Mouse (Mus musculus): ENCODE results near the gene Fmnl2. TPM values are rescaled to one million over a fixed set of nuclear protein-coding genes. Genes with fewer than 3 reads are reported as not detected.
A peak's percentile ranks its signal among the peaks of the same experiment; 100 is the strongest.

Gene Fmnl2
- polyA plus RNA-seq, 1 experiment from 2014 or later = 10.2 TPM

DNA sequence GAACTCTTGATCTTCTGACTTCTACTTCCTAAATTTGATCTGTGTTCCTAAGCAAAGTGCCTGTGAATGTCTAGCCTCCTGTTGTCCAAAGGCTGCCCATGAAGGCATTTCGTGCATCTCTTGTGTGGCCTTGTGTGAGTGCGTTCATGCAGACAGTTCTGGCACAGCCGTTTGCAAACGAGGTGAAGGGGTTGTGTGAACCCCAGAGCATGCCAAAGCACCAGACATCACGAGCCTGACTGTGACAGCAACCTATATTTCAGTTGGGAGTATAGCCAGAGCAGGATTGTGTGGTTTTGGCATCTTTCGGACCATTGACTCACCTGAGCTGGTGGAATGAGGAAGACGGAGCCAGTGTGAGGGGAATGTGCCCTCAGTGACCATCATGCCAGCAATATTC, 148.5 kb downstream of the Fmnl2 start:
- Histone ChIP-seq H3K4me2 (no peak overlapping the region), H3K27me3 (replicated peaks) (no peaks in the 10 kb centered on the region), H3K36me3 (replicated peaks) (no peaks in the 10 kb centered on the region), H3K27ac (no peak overlapping the region), H3K9ac (no peak overlapping the region), H3K4me3 (no peak overlapping the region), H3K9me3 (no peaks in the 10 kb centered on the region), H3K4me1 (peaks cover 17% of the 10 kb centered on the region)
- 69% methylated on average over 7 of the region's 7 CpGs for WGBS
- ATAC-seq (replicated peaks) = no peak

GRCm38 (mm10) chr2:53007142-53007541, 149.5 kb downstream of the Fmnl2 start:
- H3K9me3 ChIP-seq = no peaks in the 10 kb centered on the region
- H3K4me2 ChIP-seq = no peak overlapping the region
- no peak overlapping the region for H3K27ac ChIP-seq
- H3K4me1 ChIP-seq = peaks cover 18% of the 10 kb centered on the region
- no peaks in the 10 kb centered on the region for H3K27me3 ChIP-seq (replicated peaks)
- H3K36me3 ChIP-seq (replicated peaks) = no peaks in the 10 kb centered on the region
- no peak for ATAC-seq (replicated peaks)
- WGBS = 16% methylated on average over 5 of the region's 5 CpGs
- H3K9ac ChIP-seq = no peak overlapping the region
- no peak overlapping the region for H3K4me3 ChIP-seq

DNA sequence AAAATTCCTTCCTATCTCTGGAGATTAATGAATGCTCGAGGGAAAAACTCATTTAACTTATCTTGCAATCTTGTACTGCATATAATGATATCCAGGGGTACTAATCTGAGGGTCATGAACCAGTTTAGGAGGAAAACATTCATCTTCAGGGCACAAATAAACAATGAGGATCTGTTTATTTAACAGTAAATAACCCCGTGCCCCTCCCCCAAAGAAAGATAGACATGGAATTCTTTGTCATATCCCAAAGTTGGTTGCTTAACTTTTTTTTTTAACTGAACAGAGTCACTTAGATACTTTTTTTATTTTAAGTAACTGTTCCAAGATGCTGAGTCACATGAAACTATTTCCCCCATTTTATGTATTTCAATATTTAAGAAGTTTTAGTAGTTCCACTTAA, 155.4 kb downstream of the Fmnl2 start:
- no peak for ATAC-seq (replicated peaks)
- Histone ChIP-seq H3K27ac (no peak overlapping the region), H3K36me3 (replicated peaks) (no peaks in the 10 kb centered on the region), H3K9me3 (no peaks in the 10 kb centered on the region), H3K4me1 (peaks cover 9% of the 10 kb centered on the region; the same call in 1 of the 2 replicates), H3K9ac (no peak overlapping the region), H3K27me3 (replicated peaks) (no peaks in the 10 kb centered on the region), H3K4me3 (no peak overlapping the region), H3K4me2 (no peak overlapping the region)
- WGBS = 71% methylated on average over 2 of the region's 2 CpGs

GRCm38 (mm10) chr2:53014451-53014850, 156.8 kb downstream of the Fmnl2 start:
- Histone ChIP-seq H3K9me3 (no peaks in the 10 kb centered on the region), H3K9ac (no peak overlapping the region), H3K4me3 (no peak overlapping the region), H3K4me2 (no peak overlapping the region), H3K36me3 (replicated peaks) (no peaks in the 10 kb centered on the region), H3K27me3 (replicated peaks) (no peaks in the 10 kb centered on the region), H3K27ac (no peak overlapping the region), H3K4me1 (peaks cover 4% of the 10 kb centered on the region; the same call in 1 of the 2 replicates)
- ATAC-seq (replicated peaks) = no peak
- WGBS = 72% methylated on average over 5 of the region's 5 CpGs

DNA sequence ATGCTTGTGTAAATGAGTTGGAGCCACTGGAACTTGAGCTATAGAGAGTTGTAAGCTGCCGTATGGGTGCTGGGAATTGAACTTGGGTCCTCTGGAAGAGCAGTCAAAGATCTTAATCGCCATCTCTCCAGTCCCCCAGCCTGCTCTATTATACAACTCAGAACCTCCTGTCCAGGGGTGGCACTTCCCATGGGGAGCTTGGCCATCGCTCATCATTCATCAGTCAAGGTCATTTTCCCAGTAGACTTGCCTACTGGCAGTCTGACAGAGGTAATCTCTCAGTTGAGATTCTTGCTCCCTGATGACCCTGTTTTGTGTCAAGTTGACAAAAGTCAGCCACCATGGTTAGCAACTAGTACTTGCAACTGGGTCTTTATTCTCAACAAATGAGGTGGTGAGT, 165.3 kb downstream of the Fmnl2 start:
- no peak overlapping the region for H3K4me3 ChIP-seq
- H3K9me3 ChIP-seq = no peaks in the 10 kb centered on the region
- no peak for ATAC-seq (replicated peaks)
- H3K4me2 ChIP-seq = no peak overlapping the region
- H3K9ac ChIP-seq = no peak overlapping the region
- H3K27me3 ChIP-seq (replicated peaks) = no peaks in the 10 kb centered on the region
- no peaks in the 10 kb centered on the region for H3K36me3 ChIP-seq (replicated peaks)
- H3K27ac ChIP-seq = no peak overlapping the region
- 90% methylated on average over 3 of the region's 3 CpGs for WGBS
- no peaks in the 10 kb centered on the region for H3K4me1 ChIP-seq

GRCm38 (mm10) chr2:53026056-53026769, 168.6 kb downstream of the Fmnl2 start:
- Histone ChIP-seq H3K4me3 (no peak overlapping the region), H3K4me2 (no peak overlapping the region), H3K27me3 (replicated peaks) (no peaks in the 10 kb centered on the region), H3K27ac (no peak overlapping the region), H3K36me3 (replicated peaks) (no peaks in the 10 kb centered on the region), H3K9me3 (no peaks in the 10 kb centered on the region), H3K9ac (no peak overlapping the region), H3K4me1 (peaks cover 4% of the 10 kb centered on the region; the same call in 1 of the 2 replicates)
- 85% methylated on average over 5 of the region's 5 CpGs for WGBS
- ATAC-seq (replicated peaks) = no peak

DNA sequence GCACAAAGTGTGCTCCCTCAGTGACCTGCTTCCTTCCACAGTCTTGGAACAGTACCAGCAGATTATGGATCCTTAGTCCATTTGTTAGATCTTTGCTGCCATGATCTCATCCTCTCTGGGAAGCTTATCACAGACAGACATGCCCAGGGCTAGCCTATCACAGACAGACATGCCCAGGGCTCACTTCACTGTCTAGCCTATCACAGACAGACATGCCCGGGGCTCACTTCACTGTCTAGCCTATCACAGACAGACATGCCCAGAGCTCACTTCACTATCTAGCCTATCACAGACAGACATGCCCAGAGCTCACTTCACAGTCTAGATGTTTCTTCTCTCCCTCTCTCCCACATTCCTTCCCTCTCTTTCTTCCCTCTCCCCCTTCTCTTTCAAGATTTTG, 171.2 kb downstream of the Fmnl2 start:
- H3K9me3 ChIP-seq = no peaks in the 10 kb centered on the region
- no peaks in the 10 kb centered on the region for H3K36me3 ChIP-seq (replicated peaks)
- H3K4me2 ChIP-seq = no peak overlapping the region
- H3K27me3 ChIP-seq (replicated peaks) = no peaks in the 10 kb centered on the region
- no peak overlapping the region for H3K9ac ChIP-seq
- WGBS = 96% methylated on average over 1 of the region's 1 CpGs
- H3K4me3 ChIP-seq = no peak overlapping the region
- H3K4me1 ChIP-seq = peaks cover 4% of the 10 kb centered on the region; the same call in 1 of the 2 replicates
- peak; percentile 59; the same call in 1 of the 2 replicates for ATAC-seq (replicated peaks)
- no peak overlapping the region for H3K27ac ChIP-seq

GRCm38 (mm10) chr2:53029716-53030431, 172.2 kb downstream of the Fmnl2 start:
- Histone ChIP-seq H3K36me3 (replicated peaks) (no peaks in the 10 kb centered on the region), H3K4me1 (peaks cover 4% of the 10 kb centered on the region; the same call in 1 of the 2 replicates), H3K9ac (no peak overlapping the region), H3K4me2 (no peak overlapping the region), H3K27me3 (replicated peaks) (no peaks in the 10 kb centered on the region), H3K4me3 (no peak overlapping the region), H3K9me3 (no peaks in the 10 kb centered on the region), H3K27ac (no peak overlapping the region)
- no peak for ATAC-seq (replicated peaks)
- WGBS = 51% methylated on average over 7 of the region's 7 CpGs

DNA sequence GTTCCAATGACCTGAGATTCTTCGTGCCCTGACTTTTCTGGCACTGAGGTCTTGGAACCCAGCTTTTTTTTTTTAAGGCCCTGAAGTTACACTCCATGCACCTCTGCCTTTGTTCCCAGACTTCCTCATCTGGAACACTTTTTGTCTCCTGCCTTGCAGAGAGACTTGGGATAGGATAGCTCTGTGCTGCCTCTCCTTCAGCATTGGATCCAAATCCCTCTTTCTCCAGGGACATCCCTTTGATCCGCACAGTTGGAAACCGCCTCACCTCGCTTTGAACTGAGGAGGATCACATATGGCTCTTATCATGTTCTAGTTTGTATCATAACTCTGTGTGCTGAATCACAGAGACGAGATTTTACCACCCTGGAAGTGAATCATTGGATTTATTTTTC, 172.8 kb downstream of the Fmnl2 start:
- Histone ChIP-seq H3K9me3 (no peaks in the 10 kb centered on the region), H3K4me3 (no peak overlapping the region), H3K27ac (no peak overlapping the region), H3K4me1 (peaks cover 4% of the 10 kb centered on the region; the same call in 1 of the 2 replicates), H3K36me3 (replicated peaks) (no peaks in the 10 kb centered on the region), H3K9ac (no peak overlapping the region), H3K27me3 (replicated peaks) (no peaks in the 10 kb centered on the region), H3K4me2 (no peak overlapping the region)
- ATAC-seq (replicated peaks) = no peak
- WGBS = 50% methylated on average over 5 of the region's 5 CpGs

- Histone ChIP-seq H3K27ac (peak overlapping the region; percentile 13; the same call in 1 of the 2 replicates), H3K4me2 (no peak overlapping the region), H3K9ac (no peak overlapping the region), H3K36me3 (replicated peaks) (peaks cover 4% of the 10 kb centered on the region; the same call in 1 of the 2 replicates), H3K4me3 (no peak overlapping the region), H3K27me3 (replicated peaks) (no peaks in the 10 kb centered on the region), H3K4me1 (peaks cover 17% of the 10 kb centered on the region), H3K9me3 (no peaks in the 10 kb centered on the region)
- peak; percentile 38; the same call in 1 of the 2 replicates for ATAC-seq (replicated peaks)
- WGBS = 29% methylated on average over 2 of the region's 2 CpGs
Measured at GRCm38 (mm10) chr2:53038253-53038652, 180.6 kb downstream of the Fmnl2 start.

DNA sequence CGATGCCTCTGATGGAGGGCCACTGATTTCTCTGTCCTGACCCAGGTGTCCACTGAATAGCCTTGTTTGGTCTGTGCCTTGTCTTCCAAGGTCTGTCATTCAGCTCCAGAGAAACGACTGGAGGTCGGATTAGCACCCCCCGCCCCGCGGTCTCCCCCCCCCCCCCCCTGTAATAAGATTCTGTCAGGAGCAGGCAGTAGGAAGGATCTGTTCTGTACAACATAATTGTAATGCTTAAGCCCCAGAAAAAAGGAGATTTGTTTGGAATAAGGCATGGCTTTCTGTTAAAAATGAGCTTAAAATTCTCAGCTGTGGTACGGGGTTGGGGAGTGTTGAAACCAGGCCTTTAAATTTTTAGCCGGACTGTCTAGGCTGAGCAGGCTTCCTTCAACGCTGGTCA, 181.1 kb downstream of the Fmnl2 start:
- peaks cover 4% of the 10 kb centered on the region; the same call in 1 of the 2 replicates for H3K36me3 ChIP-seq (replicated peaks)
- ATAC-seq (replicated peaks) = peak; percentile 64
- H3K4me2 ChIP-seq = no peak overlapping the region
- no peak overlapping the region for H3K4me3 ChIP-seq
- WGBS = 6% methylated on average over 9 of the region's 9 CpGs
- no peak overlapping the region for H3K9ac ChIP-seq
- H3K27ac ChIP-seq = peak overlapping the region; percentile 60
- H3K9me3 ChIP-seq = no peaks in the 10 kb centered on the region
- H3K27me3 ChIP-seq (replicated peaks) = no peaks in the 10 kb centered on the region
- H3K4me1 ChIP-seq = peaks cover 17% of the 10 kb centered on the region

GRCm38 (mm10) chr2:53047031-53047430, 189.4 kb downstream of the Fmnl2 start:
- Histone ChIP-seq H3K4me3 (no peak overlapping the region), H3K36me3 (replicated peaks) (peaks cover 4% of the 10 kb centered on the region; the same call in 1 of the 2 replicates), H3K4me2 (no peak overlapping the region), H3K4me1 (no peaks in the 10 kb centered on the region), H3K27ac (no peak overlapping the region), H3K9me3 (no peaks in the 10 kb centered on the region), H3K27me3 (replicated peaks) (no peaks in the 10 kb centered on the region), H3K9ac (no peak overlapping the region)
- no peak for ATAC-seq (replicated peaks)
- WGBS = 81% methylated on average over 6 of the region's 6 CpGs

Data from midbrain, embryonic 15.5 days (tissue).